Mouse (Mus musculus) splenic B cell, adult 2 months (primary cell): ENCODE results near the gene Gpank1.
A peak's percentile ranks its signal among the peaks of the same experiment; 100 is the strongest.

Source experiments
- DNase-seq: peaks from one replicate; pipeline ENCODE4 v3.0.0-alpha.2; 2011; ENCODE audit warnings: low read depth, low spot score
- H3K27me3 ChIP-seq: 2 replicates; pipeline ENCODE4 v1.6.1; 2012; ENCODE audit warnings: mild to moderate bottlenecking, low read length, moderate library complexity, mixed read lengths; ENCODE audit not compliant: control insufficient read depth, poor library complexity, insufficient read depth, severe bottlenecking
- H3K36me3 ChIP-seq: 2 replicates; pipeline ENCODE4 v1.6.1; 2012; ENCODE audit warnings: mild to moderate bottlenecking, low read length, moderate library complexity, mixed read lengths; ENCODE audit not compliant: control insufficient read depth, poor library complexity, insufficient read depth, severe bottlenecking

Gpank1 gene

DNA sequence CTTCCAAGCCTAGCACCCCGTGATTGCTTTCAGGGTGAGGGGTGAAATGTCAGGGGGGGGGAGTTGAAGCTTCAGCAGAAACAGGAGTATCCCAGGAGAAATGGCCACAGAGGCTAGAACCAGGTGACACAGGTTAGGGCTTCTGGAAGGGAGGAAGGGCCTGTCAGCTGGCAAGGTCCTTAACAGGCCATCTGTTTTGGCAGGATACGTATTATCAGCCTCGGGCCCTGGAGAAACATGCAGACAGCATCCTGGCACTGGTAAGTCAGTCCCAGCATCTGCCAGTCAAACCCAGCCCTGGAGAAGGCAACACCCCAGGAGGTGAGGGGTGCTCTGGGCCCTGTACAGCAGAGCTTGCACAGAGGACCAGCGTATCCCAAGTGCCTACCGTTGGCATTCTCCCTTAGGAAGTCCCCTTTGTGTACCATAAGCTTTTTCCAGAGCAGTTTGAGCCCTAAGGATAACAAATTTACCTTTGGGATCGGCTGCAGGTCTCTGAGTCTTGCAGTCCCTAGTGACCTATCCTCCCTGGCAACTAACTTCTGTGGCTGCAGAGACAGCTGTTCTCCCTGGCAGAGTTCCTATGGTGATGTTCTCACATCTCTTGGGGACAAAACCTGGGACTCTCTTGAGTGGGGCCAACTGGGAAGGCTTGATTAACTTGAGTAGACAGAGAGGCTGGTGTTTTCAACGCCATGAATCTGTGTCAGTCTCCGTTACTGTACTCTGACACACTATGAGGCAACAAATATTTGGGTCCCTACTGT, 30.9 kb upstream of the Gpank1 start:
- Histone ChIP-seq H3K36me3 (peaks cover 1% of the 10 kb centered on the region; the same call in 1 of the 2 replicates), H3K27me3 (no peaks in the 10 kb centered on the region)
- DNase-seq: no peak

DNA sequence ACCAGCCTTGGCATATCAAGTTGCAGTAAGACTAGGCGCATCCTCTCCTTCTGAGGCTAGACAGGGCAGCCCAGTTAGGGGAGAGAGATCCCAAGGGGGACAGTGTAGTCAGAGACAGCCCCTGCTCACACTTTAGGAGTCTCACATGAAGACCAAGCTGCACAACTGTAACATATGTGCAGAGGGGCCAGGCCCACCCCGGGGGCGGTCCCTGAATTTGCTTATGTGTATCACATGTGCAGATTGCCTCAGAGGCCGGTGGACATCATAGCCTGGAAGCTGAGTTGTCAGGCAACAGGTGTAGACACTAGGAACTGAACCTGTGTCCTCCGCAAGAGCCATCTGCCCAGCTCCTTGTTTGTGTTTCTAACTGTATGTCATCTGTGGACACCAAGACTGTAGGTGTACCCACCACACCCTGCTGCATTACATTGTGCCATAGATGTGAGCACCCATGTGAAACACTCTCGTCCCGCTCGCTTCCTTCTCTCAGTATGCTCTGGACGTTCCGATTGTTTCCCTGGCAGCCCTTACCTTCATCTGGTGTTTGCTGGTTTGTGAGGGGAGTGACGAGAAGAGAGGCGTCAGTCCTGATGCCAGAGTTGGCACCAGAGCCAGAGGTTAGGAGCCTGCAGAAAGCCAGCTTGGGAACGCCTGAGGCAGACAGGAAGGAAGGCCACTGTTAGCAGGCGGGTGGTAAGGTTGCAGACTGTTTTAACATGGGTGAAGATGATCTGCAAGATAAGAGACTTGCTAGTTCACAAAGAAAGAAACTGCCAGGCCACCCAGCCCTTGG, 28.7 kb upstream of the Gpank1 start:
- Histone ChIP-seq H3K36me3 (peaks cover 1% of the 10 kb centered on the region), H3K27me3 (no peaks in the 10 kb centered on the region)
- no peak for DNase-seq

DNA sequence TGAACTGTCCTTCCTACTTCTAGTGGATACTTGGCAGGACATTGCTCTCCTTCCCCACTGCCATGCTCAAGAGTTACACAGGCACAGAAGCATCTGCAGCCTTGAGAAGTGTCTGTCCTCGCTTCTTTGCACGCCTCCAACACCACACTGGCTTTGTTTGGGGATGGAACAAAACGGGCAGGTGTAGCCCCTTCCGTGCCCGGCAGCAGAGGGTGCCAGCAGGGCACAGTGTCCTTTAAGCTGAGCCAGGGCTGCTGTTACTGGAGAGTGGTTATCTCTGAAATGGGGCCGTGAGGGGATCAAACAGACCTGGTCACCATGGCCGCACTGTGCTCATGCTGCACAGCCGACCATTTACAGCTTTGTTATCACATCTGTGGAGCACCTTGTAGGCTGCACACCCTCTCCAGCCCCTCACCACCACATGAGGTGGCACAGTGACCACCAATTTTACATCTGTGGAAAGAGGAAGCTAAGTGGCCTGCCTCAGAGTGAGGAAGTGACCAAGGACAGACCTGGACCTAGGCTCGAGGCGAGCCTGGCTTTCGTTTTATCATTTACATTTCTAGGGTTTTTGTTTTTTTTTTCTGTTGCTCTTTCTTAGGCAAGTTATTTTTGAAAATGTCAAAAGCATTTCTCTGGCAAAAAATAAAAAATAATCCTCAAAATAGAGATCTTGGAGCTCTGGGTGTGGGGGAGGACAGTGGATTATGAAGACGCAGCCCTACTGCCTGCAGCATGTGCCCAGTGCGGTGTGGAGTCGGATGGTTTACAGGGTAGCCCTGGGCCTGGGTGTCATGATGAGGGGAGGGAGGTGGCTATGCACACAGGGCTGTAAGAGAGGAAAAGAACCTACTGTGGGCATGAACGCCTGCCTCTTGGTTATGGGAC, 26.5 kb upstream of the Gpank1 start:
- no peak for DNase-seq
- H3K27me3 ChIP-seq: no peaks in the 10 kb centered on the region
- peaks cover 4% of the 10 kb centered on the region for H3K36me3 ChIP-seq

DNA sequence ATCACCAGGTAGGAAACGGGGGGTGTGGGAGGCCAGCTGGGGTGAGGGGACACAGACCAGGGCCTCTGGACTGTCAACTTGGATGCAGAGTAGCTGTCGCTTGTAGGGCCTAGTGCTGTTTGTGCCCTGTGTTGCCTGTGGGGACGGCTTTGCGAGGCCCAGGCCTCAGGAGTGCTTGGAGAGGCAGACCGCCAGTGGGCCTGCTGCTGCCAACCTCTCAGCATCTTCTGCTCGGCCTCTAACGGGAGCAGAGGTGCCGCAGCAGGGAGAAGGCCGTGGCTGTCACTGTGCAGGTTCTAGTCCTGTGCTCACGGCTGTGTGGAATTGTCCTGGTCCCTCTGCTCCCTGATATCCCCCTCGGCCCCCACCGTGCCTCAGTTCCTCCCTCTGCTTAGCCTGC, 24.7 kb upstream of the Gpank1 start:
- H3K36me3 ChIP-seq: peaks cover 5% of the 10 kb centered on the region
- DNase-seq: no peak
- no peaks in the 10 kb centered on the region for H3K27me3 ChIP-seq

DNA sequence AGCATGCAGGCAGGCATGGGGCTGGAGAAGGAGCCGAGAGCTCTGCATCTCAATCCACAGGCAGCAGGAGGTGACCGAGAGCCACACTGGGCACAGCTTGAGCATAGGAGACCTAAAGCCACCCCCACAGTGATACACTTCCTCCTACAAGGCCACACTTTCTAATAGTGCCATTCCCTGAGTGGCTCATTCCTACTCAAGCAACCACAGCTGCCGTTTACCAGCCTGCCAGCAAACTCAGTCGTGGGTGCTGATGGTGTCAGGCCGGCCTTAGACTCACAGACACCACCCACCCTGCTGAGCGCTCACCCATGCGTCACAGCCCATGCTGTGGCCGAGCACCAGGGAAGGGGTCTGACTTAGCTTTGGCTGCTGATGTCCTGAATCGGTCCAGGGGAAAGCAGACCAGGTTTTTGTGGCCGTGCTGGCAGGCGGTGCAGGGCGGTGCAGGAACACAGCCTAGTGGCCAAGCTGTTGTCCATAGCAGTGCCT, 24.0 kb upstream of the Gpank1 start:
- Histone ChIP-seq H3K36me3 (peaks cover 6% of the 10 kb centered on the region), H3K27me3 (no peaks in the 10 kb centered on the region)
- DNase-seq: no peak

DNA sequence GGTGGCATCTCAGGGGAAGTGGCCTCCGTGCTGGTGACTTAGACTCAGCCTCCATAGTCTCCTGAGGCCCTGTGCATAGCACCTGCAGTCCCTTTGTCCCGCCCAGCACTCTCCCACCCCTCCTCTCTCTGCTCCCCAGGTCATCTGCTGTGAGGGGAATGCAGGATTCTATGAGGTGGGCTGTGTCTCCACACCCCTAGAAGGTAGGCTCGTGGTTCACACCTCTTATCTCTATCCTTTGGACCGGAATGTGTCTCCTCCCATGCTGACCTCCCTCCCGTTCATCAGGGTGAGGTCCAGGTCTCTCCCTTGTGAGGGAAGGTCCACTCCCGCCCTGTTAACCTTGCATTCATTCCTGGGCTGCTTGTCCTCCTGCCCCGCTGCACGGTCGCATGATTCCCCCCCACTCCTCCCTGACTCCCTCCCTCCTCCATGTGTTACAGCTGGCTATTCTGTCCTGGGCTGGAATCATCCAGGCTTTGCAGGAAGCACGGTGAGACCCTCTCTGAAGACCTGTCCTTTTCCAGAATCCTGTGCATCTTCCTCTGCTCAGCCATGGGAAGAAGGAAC, 21.0 kb upstream of the Gpank1 start:
- DNase-seq: no peak
- Histone ChIP-seq H3K36me3 (peaks cover 7% of the 10 kb centered on the region), H3K27me3 (no peaks in the 10 kb centered on the region)

DNA sequence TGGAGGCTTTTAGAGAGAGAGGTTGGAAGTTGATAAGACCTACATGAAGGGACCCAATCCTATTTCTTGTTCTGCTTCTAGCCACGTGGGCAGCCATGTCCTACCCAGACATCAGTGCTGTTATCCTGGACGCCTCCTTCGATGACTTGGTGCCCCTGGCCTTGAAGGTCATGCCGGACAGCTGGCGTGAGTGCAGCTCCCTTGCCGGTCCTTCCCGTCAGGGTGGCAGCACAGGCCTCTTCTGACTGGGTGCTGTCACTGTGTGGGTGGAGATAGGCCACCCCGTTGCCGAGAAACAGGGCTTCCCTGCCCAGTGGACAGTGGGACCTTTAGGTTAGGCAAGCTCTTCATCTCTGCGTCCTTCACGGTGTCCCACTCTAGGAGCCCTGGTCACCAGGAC, 20.1 kb upstream of the Gpank1 start:
- Histone ChIP-seq H3K27me3 (no peaks in the 10 kb centered on the region), H3K36me3 (peaks cover 7% of the 10 kb centered on the region)
- DNase-seq: no peak

DNA sequence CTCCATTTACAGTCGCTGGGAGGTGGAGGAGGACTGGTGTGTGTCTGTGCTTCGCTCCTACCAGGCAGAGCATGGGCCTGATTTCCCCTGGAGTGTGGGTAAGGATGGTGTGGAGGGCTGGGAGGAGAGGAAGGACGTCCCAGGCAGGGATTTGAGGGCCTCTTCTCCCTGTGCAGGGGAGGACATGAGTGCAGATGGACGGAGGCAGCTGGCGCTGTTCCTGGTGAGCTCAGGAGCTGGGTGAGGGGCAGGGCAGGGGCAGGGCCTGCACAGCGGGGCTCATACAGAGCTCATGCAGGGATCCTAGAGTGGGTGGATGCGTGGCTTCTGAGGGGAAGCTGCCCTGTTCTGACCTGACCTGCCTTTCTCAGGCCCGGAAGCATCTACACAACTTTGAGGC, 19.0 kb upstream of the Gpank1 start:
- no peak for DNase-seq
- Histone ChIP-seq H3K27me3 (no peaks in the 10 kb centered on the region), H3K36me3 (peaks cover 7% of the 10 kb centered on the region)

DNA sequence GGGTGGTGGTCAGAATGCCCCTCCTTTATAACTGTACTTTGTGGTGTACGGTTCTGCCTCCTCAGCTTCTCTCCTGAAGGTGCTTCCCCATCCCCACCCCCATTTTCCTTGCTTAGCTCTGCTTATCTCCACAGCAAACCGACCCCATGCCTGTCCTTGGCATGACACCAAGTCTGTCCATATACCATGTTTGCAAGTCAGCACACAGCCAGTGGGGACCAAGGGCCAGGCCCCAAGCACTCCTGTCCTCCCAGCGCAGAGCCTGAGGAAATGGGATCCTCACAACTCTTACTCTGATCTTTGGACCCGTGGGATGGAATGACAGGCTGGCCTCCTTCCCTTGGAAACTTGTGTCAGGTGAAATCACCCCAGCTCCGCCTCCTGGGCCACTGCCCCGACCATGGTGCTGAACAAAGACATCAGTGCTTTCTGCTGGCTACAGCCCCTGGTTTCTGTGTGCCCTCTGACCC, 18.0 kb upstream of the Gpank1 start:
- H3K36me3 ChIP-seq: peaks cover 7% of the 10 kb centered on the region
- H3K27me3 ChIP-seq: no peaks in the 10 kb centered on the region
- DNase-seq: no peak

DNA sequence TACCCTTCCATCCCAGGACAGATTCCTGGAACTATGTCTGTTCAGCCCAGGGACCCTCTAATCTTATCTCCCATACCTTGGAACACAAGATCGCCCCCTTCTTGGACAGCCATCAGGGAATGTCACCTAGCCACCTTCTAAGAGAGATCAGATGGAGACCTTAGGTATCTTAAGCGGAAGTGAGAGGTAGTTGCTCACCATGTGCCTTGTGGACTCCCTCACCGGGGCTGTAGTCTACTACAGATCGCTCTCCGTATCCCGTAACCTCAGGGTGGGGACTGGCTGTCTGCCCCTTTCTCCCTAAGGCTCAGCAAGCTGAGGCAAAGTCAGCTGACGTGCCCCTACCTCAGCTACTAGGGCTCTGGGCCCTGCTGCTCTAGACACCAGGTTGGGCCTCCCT, 17.2 kb upstream of the Gpank1 start:
- Histone ChIP-seq H3K27me3 (no peaks in the 10 kb centered on the region), H3K36me3 (peaks cover 4% of the 10 kb centered on the region)
- DNase-seq: no peak

DNA sequence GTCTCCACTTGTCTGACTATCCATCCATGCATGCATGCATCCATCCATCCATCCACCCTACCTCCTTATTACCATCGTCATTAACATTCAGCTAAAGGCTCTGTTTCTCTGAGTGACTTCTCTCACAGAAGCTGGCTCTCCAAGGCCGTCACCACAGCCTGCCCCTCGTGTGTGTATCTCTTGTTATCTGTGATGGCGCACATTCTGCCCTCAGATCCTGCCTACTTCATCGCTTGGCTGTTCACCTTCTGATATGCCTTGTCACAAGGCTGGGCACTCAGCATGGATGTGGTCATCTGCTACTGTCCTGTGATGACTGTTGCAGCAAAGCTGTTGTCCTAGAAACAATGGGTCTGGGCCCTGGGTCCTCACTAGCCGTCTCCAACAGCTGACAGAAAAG, 16.5 kb upstream of the Gpank1 start:
- no peak for DNase-seq
- Histone ChIP-seq H3K27me3 (no peaks in the 10 kb centered on the region), H3K36me3 (peaks cover 4% of the 10 kb centered on the region)

DNA sequence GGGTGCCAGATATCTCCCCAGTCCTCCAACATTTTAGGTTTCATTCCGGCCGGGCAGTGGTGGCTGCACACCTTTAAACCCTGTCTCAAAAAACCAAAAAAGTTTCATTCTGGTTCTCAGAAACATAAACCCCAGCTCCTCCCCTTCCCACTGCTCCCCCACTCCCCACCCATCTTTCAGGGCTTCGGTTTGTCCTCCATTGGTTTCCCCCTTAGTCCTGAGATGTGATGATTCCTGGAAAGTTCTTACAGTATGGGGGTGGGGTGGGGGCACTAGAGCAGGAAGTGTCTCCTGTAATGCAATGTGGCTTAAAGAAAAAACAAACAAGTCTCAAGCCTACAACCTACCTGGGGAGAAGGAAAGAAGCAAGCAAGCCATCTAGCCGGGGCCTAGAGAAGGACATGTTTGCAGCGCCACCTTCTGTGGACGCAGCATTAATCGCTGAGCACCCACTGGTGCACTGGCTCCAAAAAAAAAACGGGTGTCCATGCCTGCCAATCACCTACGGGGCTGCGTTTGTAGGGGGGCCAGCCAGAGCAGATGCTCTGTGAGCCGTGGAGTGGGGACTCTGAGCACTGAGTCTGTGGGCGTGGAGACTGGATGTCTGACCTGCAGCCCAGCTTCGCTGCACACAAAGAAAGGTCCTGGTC, 15.4 kb upstream of the Gpank1 start:
- peaks cover 4% of the 10 kb centered on the region for H3K36me3 ChIP-seq
- no peaks in the 10 kb centered on the region for H3K27me3 ChIP-seq
- DNase-seq: peak; percentile 61

DNA sequence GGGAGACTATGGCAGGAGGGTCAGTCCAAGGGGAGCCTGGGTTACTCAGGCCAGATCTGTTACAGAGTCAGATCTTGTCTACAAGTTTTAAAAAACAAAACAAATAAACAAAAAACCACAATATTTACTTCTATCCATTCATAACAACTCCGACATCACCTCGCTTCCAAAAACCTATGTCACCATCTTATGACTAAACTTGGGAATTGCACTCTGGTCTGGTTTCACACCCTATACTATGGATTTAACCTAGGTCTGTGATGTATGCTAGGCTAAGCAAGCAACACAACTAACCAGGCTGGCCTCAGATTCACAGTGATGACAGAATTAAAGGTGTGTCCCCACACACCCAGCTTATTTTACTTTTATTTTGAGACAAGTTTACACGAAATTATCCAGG, 14.7 kb upstream of the Gpank1 start:
- DNase-seq: no peak
- Histone ChIP-seq H3K27me3 (no peaks in the 10 kb centered on the region), H3K36me3 (peaks cover 4% of the 10 kb centered on the region)

DNA sequence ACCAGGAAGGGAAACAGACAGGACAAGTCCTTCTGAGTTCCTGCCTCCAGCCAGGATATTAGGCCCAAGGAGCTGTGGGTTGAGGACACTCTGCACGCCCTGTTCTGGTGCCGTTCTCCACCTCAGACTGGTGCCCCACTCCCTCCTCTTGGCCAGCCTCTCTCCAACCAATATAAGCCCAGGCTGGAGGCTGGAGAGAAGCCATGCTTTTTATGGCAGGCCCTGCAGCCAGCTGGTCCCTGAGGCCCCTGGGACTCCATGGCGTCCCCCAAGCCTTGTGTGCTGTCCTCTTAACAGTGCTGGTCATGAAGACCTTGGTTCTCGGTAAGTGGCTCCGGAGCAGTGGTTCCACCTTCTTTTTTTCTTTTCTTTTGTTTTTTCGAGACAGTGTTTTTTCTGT, 13.2 kb upstream of the Gpank1 start, which contains the start of gene Ly6g5c:
TSS of gene Ly6g5c (plus strand) at position 183 of the 400 bp plus-strand sequence.
- no peaks in the 10 kb centered on the region for H3K27me3 ChIP-seq
- H3K36me3 ChIP-seq: no peaks in the 10 kb centered on the region; the same call in 1 of the 2 replicates
- no peak for DNase-seq
